Mouse (Mus musculus): Measurements from ENCODE around the gene Rbms2. TPM values are rescaled to one million over a fixed set of nuclear protein-coding genes. Genes with fewer than 3 reads are reported as not detected.
"Not testable (repeated sequence)": the region's sequence is repeated elsewhere in the genome, so short reads cannot be mapped to it uniquely, and the experiment has no call there.

Gene Rbms2
- total RNA-seq, 2 experiments from 2014 or later: 12.8 to 13.7 TPM

DNA sequence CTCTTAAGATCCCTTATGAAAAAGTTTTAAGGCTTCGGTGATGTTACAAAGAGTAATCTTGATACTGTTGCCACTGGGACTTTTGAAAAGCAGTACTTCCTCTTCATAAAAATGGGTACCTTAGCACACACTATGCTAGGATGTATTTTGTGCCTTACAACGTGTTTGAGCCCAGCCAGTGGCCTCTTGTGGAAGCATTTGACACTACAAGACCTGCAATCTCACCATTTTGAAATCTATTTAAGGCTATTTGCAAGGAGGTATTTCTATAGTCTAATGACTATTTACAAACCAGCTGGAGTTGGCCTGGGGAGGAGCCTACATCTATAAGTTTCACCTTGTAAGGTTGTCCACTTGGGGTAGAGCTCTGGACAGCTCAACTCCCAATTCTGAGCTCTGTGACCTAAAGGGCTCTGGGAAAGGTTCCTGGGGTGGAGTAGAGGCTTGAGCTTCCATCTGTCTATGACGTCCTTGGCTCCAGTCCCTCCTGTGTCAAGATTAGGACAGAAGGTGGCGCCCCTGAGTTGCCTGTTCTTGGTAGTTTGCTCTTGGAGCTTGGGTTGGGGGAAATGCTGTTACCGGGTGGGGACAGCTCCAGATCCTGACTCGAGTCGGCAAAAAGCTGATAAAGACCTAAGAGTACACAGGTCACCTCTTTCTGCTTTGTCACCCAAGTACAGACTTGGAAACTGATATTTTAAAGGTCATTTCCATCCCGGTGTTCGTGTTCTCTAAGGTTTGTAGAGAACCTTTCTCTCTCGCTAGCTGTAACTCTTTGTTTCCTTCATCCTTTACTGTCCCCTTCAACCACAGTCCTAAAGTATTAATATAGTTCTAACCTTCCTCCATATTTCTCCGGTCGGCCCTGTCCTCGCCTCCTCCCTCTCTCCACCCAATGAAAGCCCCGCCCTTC lies 89.2 kb downstream of the Rbms2 start:
- DNase-seq: peak; percentile 82 to 87

DNA sequence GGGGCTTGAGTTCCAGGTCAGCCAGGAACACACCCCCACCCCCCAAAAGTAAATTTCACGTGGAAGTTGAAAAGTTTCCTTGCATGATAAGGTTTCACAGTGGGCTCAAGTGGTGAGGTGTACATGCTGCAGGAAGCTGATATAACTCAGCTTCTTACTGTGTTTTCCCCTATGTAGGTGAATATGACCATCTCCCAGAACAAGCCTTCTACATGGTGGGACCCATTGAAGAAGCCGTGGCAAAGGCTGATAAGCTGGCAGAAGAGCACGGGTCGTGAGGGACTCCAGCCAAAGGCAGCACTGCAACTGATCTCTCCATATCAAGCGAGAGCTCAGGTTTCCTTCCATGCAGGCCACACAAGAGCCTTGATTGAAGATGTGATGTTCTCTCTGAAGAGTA lies 90.3 kb downstream of the Rbms2 start:
- no peak for DNase-seq

GRCm38 (mm10) chr10:128088181-128088580 lies 91.9 kb downstream of the Rbms2 start:
- no peak for DNase-seq

- DNase-seq: not testable (repeated sequence)
Observed at GRCm38 (mm10) chr10:128087216-128087615, 92.9 kb downstream of the Rbms2 start.

DNA sequence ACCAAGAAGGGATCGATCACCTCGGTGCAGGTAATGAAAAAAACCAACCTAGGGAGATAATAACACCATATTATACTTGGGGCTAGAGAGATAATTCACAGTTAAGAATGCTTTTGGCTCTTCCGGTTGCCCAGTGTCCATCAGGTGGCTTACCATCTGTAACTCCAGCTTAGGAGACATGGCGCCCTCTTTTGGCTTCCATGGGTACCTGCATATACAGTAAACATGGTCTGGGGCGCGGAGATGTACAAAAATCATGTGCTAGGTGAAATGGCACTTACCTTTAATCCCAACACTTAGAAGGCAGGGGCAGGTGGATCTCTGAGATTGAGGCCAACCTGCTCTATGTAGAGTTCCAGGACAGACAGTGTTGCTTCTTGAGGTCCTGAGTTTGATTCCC lies 93.7 kb downstream of the Rbms2 start:
- no peak for DNase-seq

DNA sequence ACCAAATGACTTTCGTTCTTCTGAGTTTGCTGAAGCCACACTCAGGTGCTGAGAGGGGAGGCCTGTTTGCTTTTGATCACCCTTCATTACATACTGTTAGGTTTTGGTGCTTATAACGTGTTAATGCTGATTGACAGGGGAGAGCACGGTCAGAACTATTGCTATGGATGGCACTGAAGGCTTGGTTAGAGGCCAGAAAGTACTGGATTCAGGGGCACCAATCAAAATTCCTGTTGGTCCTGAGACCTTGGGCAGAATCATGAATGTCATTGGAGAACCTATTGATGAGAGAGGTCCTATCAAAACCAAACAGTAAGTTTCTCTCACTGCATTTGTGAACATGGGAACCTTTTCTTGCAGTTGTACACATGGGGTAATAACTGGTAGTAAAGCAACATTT lies 95.9 kb downstream of the Rbms2 start:
- DNase-seq: no peak

DNA sequence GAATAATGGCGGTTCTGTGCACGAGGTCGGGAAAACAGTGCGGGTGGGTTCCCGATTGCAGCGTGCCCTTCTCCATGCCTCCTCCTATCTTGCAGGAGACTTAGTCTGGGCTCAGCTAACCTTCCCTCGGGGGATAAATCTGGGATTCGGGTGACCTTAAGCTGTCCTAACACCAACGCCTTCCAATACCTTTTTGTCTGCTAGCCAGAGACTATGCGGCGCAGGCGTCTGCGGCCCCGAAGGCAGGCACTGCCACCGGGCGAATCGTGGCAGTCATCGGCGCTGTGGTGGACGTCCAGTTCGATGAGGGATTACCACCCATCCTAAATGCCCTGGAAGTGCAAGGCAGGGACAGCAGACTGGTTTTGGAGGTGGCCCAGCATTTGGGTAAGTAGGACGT lies 96.4 kb downstream of the Rbms2 start:
- no peak for DNase-seq

DNA sequence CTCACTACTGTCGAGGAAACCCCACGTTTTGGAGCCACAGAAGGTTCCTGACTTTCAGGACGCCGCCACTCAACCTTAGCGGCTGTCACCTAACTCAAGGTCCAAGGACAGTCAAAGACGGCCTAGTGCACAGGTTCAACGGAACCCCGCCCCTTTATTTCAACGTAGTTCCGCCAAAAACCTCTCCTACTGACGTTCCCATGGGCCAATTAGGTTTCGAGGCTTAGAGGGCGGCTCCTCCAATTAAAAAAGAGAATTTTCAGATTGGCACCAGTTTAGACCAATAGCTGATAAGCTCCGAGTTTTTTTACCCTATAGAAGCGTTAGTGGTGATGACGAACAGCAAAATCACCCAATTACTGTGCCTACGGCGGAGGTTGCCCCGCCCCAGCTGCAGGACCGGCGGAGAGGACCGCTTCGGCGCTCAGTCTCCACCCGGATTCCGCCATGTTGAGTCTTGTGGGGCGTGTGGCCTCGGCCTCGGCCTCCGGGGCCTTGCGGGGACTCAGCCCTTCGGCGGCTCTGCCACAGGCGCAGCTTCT lies 97.1 kb downstream of the Rbms2 start, which contains the start of gene Atp5b:
Gene Atp5b, plus strand, starts transcription at position 394 of the 542 bp plus-strand sequence.
- DNase-seq: peak; percentile 96 to 97

- DNase-seq: no peak
Observed at GRCm38 (mm10) chr10:128082477-128082808, 97.7 kb downstream of the Rbms2 start.

- no peak for DNase-seq
Observed at GRCm38 (mm10) chr10:128081807-128082476, 98.2 kb downstream of the Rbms2 start.

Small RNA genes within 50 kb of the gene (microRNA-seq; reads per million reads assigned to microRNA genes)
- gene Mir677: 18.5 to 46.1 reads per million in 2 experiments

Other genes starting within 250 kb of the Rbms2 start
- gene Hsd17b6, start 172.7 kb downstream of the Rbms2 start, total RNA-seq (2021): not detected
- 1 to 10 TPM; 5.8 to 7.3 TPM for gene Prim1, start 165.1 kb downstream of the Rbms2 start, total RNA-seq (2021)
- 100 to 1,000 TPM; 338 to 342 TPM for gene Naca, start 144.7 kb downstream of the Rbms2 start, total RNA-seq (2021)
- gene Ptges3, start 121.3 kb downstream of the Rbms2 start, total RNA-seq (2021): 100 to 1,000 TPM; 155 to 157 TPM
- 1,000 to 10,000 TPM; 1,628 to 1,744 TPM for gene Atp5b, start 97.0 kb downstream of the Rbms2 start, total RNA-seq (2021)
- 10 to 100 TPM; 39.9 to 46.8 TPM for gene Baz2a, start 88.7 kb downstream of the Rbms2 start, total RNA-seq (2021)
- gene Gls2, start 14.2 kb upstream of the Rbms2 start, total RNA-seq (2021): 10 to 100 TPM; 21.1 to 23.2 TPM
- gene Spryd4, start 31.5 kb upstream of the Rbms2 start, total RNA-seq (2021): 10 to 100 TPM in 1 of 2 experiments, 1 to 10 TPM in 1; 7.1 to 10.2 TPM
- gene Mip, start 45.5 kb upstream of the Rbms2 start, total RNA-seq (2021): not detected
- gene Timeless, start 51.8 kb upstream of the Rbms2 start, total RNA-seq (2021): 1 to 10 TPM; 7.8 to 8.4 TPM
- gene Apon, start 73.8 kb upstream of the Rbms2 start, total RNA-seq (2021): not detected
- gene Apof, start 88.4 kb upstream of the Rbms2 start, total RNA-seq (2021): not detected
- 10 to 100 TPM; 30.6 to 36.0 TPM for gene Stat2, start 90.3 kb upstream of the Rbms2 start, total RNA-seq (2021)
- gene Il23a, start 118.5 kb upstream of the Rbms2 start, total RNA-seq (2021): under 1 TPM in 1 of 2 experiments, not detected in 1; 0.38 TPM
- 10 to 100 TPM; 14.0 to 16.7 TPM for gene Pan2, start 123.0 kb upstream of the Rbms2 start, total RNA-seq (2021)
- gene Cnpy2, start 142.2 kb upstream of the Rbms2 start, total RNA-seq (2021): 10 to 100 TPM; 82.9 to 86.1 TPM
- 100 to 1,000 TPM; 224 to 234 TPM for gene Cs, start 157.4 kb upstream of the Rbms2 start, total RNA-seq (2021)
- 10 to 100 TPM; 51.2 to 52.8 TPM for gene Coq10a, start 188.7 kb upstream of the Rbms2 start, total RNA-seq (2021)
- 10 to 100 TPM; 55.6 to 59.6 TPM for gene Ankrd52, start 196.8 kb upstream of the Rbms2 start, total RNA-seq (2021)
- gene Slc39a5, start 220.9 kb upstream of the Rbms2 start, total RNA-seq (2021): not detected
- gene Nabp2, start 231.2 kb upstream of the Rbms2 start, total RNA-seq (2021): 10 to 100 TPM; 91.6 to 92.0 TPM
- gene Rnf41, start 231.4 kb upstream of the Rbms2 start, total RNA-seq (2021): 10 to 100 TPM; 74.4 to 76.3 TPM

All from layer of hippocampus, postnatal 36 days (tissue).